Mouse (Mus musculus) adipocyte (in vitro differentiated cells): Measurements from ENCODE around the gene Mtr.

Source experiments
- DNase-seq: peaks from one replicate; pipeline ENCODE4 v3.0.0-alpha.2; 2016; ENCODE audit warnings: low spot score

Gene Mtr

DNA sequence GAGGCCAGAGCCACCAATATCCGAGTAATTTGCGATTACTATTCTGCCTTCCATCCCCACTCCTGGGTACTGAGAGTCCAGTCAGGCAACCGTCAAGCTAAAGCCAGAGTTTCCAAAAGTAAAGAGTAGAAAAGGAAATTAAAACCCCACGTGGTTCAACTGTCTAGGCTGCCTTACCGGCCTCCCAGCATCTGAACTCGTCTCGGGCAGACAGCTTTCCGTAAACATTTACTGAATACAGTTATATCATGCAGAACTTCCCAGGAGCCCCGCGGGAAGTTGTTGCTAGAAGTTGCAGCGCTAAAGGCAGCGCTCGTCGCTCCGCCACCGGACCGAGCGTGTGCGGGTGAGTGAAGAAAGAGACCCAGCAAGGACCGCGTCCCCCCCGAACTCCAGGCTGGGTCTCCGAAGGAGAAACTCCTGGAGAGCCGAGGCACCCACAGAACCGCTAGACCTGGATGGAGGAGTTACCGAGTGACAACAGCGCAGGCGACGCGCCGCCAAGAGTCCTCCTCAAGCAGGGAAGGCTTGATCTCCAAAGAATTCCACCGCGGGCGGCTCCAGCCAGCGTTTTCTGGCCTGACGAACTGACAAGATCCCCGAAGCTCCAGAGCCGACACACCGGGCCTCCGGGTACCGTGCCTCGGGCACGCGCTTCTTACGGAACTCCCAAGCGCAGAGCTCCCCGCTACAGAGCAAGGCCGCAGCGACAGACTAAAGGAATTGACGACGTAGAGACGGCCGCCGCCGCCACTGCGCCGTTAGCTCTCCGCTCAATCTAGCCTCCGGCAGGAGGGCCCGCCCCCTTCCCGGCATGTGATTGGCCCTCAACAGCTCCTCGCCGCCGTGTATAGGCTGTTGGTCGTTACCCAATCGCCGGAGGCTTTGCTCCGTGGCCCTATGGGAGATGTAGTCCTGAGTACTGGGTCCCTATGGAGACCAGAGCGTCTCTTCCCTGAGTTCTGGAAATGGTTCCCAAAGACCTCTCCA is at the start of gene Mtr:
Gene Mtr (minus strand): TSS at position 723 of the 990 bp plus-strand sequence.
- peak; percentile 94 for DNase-seq

GRCm38 (mm10) chr13:12307286-12307685 is 49.4 kb upstream of the Mtr start:
- no peak for DNase-seq

- DNase-seq, result no peak
Measured at GRCm38 (mm10) chr13:12305540-12305939, 47.6 kb upstream of the Mtr start.

DNA sequence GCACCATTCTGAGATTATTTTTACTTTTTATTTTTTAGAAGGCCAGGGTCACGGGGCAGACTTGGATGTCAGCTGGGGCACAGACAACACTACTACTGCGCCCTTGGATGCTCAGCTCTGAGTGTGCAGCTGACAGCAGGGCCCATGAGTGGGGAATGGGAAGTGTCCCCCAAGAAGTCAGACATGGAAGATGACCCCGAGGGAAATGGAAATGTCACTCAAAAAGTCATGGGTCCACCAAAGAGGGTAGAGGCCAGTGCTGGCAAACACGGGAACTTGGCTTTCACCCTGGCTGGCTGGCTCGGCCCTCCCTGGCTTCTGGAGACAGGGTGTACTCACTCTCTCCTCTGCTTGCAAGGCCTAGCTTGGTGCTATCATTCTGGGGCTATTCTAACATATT is 47.1 kb upstream of the Mtr start:
- no peak for DNase-seq

GRCm38 (mm10) chr13:12297777-12298176 is 39.9 kb upstream of the Mtr start:
- DNase-seq, result no peak

DNA sequence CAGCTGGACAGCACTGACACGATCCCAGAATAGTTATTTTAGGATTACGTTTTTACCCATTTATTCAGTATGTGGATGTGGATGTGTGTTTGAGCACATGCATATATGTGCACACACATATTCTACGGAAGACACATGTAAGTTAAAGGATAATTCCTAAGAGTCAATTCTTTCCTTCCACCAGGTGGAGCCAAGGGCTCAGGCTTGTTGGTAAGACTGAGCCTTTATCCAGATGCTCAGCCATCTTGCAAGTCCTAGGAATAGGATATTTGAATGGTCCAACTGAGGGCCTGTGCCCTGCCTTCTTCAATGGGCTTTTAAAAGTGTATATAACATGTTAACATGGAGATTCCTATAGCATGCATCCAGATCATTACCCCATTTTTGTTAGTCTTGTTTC is 38.8 kb upstream of the Mtr start:
- peak; percentile 56 for DNase-seq

DNA sequence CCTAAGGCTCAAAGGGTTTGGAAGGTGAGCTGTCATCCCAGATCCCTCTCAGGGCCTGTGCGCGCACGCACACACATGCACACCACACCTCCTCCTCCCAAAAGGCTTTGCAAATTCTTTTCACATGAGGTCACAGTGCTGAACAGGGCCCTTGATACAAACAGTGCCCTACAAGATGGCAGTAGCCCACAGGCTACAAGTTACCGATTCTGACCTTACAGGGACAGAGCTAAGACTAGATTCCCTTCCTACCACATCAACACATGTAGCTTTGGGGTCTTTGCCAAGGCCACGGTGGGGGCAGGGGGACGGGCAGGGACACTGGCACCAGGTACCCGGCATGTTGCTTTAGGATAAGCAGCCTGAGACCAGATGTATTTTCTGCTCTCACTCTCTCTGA is 35.9 kb upstream of the Mtr start:
- DNase-seq, result no peak

- no peak for DNase-seq
Measured at GRCm38 (mm10) chr13:12290700-12291099, 32.8 kb upstream of the Mtr start.

DNA sequence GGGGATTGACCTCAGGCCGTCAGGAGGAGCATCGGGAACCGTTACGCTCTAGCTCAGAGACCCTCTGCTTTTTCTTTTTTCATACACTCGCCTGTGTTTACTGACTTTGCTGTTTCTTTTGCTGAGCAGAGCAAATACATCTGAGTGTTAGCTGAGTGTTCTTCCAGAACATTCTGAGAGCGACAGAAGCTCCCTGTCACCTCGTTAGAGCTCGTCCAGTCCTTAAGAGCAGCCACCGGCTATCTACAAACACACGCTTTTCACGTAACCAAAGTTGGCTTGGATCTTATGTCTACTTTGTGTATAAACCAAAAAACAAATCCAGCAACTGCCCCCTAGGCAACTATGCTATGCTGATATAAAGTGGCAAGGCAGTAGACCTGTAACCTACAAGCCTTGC is 26.6 kb upstream of the Mtr start:
- no peak for DNase-seq

- DNase-seq, result peak; percentile 18
Measured at GRCm38 (mm10) chr13:12283826-12284225, 25.9 kb upstream of the Mtr start.

GRCm38 (mm10) chr13:12274721-12275120 is 16.8 kb upstream of the Mtr start:
- no peak for DNase-seq

DNA sequence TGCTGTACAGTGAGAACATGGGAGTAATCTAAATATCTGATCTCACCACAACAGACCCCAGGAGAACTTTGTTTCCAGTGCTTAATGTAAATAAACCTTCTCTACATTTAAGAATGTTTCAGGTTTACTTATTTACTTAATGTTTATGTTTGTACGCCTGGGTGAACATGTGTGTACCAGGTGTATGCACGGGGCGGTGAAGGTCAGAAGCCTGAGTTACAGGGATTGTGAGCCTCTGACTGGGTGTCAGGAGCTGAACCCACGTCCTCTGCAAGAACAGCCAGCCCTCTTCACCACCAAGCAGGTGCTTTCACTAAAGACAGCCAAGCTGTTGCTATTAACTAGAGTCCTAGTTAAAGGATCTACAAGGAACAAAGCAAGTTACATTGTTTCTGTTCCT is 16.3 kb upstream of the Mtr start:
- no peak for DNase-seq

- peak; percentile 60 for DNase-seq
Measured at GRCm38 (mm10) chr13:12272953-12273352, 15.0 kb upstream of the Mtr start.

- no peak for DNase-seq
Measured at GRCm38 (mm10) chr13:12267971-12268370, 10.1 kb upstream of the Mtr start.

GRCm38 (mm10) chr13:12267097-12267496 is 9.2 kb upstream of the Mtr start:
- DNase-seq, result no peak

GRCm38 (mm10) chr13:12263996-12264395 is 6.1 kb upstream of the Mtr start:
- DNase-seq, result no peak

GRCm38 (mm10) chr13:12261505-12261904 is 3.6 kb upstream of the Mtr start:
- DNase-seq, result no peak

DNA sequence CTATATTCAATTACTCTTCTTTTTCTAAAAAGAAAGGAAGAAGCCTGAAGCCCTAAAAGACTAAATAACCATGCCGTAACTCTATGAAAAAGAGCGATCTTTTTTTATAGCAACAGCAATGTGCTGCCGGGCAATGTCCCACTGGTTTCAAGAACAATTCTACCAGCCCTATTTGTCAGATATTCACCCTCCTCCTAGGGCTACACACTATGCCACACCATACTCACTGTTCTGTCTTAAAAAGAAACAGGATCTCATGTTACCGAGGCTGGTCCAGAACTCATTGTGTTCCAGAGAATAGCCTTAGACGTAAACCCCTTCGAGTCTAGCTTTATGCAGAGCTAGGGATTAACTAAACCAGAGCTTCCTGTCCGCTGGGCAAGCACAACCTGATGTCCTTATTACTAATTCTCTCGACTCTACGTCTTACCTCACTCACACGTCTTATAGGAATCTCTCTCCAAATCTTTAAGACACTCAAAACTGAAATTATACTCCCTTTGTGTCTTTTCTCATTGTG is 982 bp downstream of the Mtr start:
- DNase-seq, result no peak

DNA sequence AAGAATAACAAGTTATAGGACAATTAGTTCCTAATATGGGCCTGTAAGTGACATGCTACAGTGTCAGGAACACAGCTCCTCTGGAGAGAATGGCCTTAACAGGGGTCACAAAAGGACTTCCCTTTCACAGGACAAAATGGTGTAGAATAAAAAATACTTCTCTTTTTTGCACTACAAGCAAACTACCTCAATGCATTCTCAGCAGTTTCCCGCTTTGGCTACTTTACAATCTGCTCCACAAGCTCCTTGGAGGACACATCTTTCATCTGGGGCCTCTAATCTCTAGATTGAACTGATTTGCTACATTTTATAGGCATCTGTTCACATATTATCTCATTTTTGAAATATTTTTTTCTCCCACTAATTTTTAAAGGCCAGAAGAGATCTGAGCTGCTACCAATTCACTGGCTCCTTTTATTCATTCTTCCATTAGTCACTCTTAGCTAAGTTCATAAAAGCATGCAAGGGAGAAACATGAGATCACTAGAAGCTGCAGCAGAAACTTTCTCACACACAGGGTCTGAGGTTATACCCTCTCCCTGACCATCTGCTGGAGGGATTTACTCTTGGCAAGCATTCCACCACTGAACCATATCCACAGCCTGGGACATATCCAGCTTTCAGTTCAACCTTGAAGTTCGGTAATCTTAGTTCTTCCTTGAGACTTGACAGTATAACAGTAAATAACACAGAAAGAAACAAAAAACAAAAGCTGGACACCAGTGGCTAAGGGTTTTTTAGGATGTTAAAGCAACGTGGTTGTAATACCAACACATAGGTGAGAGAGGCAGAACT is 1.8 kb downstream of the Mtr start:
- no peak for DNase-seq

- DNase-seq, result no peak
Measured at GRCm38 (mm10) chr13:12250496-12250895, 7.4 kb downstream of the Mtr start.

GRCm38 (mm10) chr13:12249195-12249898 is 8.6 kb downstream of the Mtr start:
- DNase-seq, result no peak

DNA sequence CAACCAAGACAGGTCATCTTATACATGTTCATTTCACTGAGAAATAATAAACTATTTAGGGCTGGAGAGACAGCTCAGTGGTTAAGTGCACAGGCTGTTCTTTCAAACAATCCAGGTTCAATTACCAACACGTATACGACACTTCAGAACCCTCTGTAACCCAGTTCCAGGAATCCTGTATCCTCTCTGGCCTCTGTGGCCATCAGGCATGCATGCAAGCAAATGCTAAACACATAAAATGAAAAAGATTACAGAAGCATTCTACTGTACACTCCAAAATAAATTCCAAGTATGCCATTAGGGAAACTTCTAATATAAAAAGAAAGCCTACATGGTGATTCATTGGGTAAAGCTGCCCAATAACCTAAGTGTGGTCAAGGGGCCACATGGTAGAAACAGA is 12.0 kb downstream of the Mtr start:
- DNase-seq, result no peak
